Mouse (Mus musculus) C2C12 (cell line): ENCODE results near the gene Smtnl2.

ENCODE experiments used
- CEBPB ChIP-seq: IDR thresholded peaks from one replicate; pipeline ENCODE4 v1.6.1; 2011; ENCODE audit warnings: low read depth, mild to moderate bottlenecking, control low read depth, moderate library complexity
- CTCF ChIP-seq: IDR thresholded peaks from one replicate; pipeline ENCODE4 v1.5.1; 2011; ENCODE audit not compliant: control insufficient read depth, insufficient read depth, insufficient read length
- FOSL1 ChIP-seq: IDR thresholded peaks from one replicate; pipeline ENCODE4 v1.8.0; 2011; ENCODE audit warnings: mild to moderate bottlenecking, low read length; ENCODE audit not compliant: poor library complexity, insufficient read depth, severe bottlenecking
- MAX ChIP-seq: IDR thresholded peaks from one replicate; pipeline ENCODE4 v1.6.1; 2011; ENCODE audit warnings: mild to moderate bottlenecking, control low read depth
- MYOD1 ChIP-seq: IDR thresholded peaks from one replicate; pipeline ENCODE4 v1.6.1; 2011; ENCODE audit warnings: low read depth; ENCODE audit not compliant: control insufficient read depth, insufficient read length
- MYOG ChIP-seq: IDR thresholded peaks from one replicate; pipeline ENCODE4 v1.6.1; 2011; ENCODE audit not compliant: control insufficient read depth, insufficient read length; ENCODE audit errors: extremely low read depth
- USF1 ChIP-seq: IDR thresholded peaks from one replicate; pipeline ENCODE4 v1.6.1; 2011; ENCODE audit warnings: low read depth, mild to moderate bottlenecking, control low read depth, moderate library complexity

DNA sequence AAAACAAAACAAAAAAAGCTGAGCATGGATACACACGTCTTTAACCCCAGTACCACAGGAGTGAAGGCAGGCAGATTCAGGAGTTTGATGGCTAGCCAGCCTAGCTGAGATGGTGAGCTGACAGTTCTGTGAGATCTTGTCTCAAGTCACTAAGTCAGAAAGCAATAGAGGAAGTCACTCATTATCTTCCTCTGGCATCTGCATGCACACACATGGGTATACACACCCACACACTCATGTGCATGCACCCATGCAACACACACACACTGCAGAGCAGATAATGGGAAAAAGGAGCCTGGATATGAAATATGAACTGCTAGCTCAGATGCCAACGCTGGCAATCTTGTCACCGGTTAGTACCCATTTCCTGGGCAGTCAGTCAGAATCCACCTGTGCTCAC lies 18.3 kb downstream of the Smtnl2 start:
- TF ChIP-seq CTCF (no peak), MYOG (no peak), USF1 (no peak), CEBPB (no peak), MAX (no peak), FOSL1 (no peak), MYOD1 (no peak)
